Mouse (Mus musculus): Measurements from ENCODE around the gene Abcg1. TPM values are rescaled to one million over a fixed set of nuclear protein-coding genes. Genes with fewer than 3 reads are reported as not detected.

The Abcg1 gene
- polyA plus RNA-seq, 1 experiment from 2014 or later = 15.8 TPM

DNA sequence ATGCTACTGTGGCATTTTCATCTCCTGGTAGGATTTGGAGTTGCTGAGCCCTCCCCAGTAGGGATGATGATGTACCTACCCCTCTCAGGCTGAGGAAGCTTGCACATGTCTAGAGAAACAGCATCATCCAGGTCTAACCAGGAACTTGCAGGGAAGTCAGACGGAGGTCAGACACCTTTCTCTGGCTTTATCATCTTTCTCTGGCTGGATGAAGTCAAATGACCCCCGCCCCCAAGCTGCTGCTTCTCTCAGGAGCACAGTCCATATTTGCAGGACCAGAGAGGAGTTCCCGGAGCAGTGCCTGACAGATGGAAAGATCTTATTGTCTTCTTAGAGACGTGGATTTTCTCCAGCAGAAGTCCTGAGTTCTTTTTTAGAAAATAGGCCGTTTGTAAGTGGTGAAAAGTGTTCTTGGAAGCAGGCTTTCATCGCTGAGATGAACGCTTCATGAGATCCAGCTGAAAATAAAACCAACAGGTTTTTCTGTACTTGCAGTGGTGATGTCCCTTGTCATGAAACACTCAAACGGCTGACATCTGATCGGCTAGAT is 28.6 kb upstream of the Abcg1 start:
- WGBS = 63% methylated on average over 9 of the region's 9 CpGs
- ATAC-seq (ENCODE audit: insufficient number of reproducible peaks, low FRiP score, low TSS enrichment, low read depth) = no peak
- Histone ChIP-seq H3K4me3 (replicated peaks) (no peak overlapping the region), H3K27me3 (no peaks in the 10 kb centered on the region), H3K27ac (replicated peaks) (no peak overlapping the region), H3K9ac (no peak overlapping the region), H3K9me3 (replicated peaks) (no peaks in the 10 kb centered on the region), H3K4me2 (replicated peaks) (no peak overlapping the region), H3K4me1 (no peaks in the 10 kb centered on the region), H3K36me3 (no peaks in the 10 kb centered on the region)

DNA sequence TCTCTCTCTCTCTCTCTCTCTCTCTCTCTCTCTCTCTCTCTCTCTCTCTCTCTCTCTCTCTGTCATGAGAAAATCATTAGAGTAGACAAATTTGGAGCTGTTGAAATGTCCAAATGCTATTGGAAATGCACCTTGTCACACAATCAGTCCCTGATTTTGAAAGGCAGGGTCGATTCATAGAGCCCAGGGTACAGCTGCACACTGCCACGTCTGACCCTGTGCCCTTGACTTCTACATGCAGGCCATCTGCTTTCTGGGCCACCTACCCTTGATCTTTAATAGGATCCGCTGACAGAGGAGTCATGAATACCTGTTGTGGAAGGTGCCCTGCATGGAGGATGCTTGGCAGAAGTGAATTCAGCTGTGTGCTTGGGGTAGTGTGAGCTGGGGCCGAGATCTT is 28.1 kb upstream of the Abcg1 start:
- no peak overlapping the region for H3K4me2 ChIP-seq (replicated peaks)
- no peak overlapping the region for H3K27ac ChIP-seq (replicated peaks)
- no peaks in the 10 kb centered on the region for H3K36me3 ChIP-seq
- no peak overlapping the region for H3K4me3 ChIP-seq (replicated peaks)
- H3K9ac ChIP-seq = no peak overlapping the region
- 81% methylated on average over 4 of the region's 4 CpGs for WGBS
- H3K27me3 ChIP-seq = no peaks in the 10 kb centered on the region
- H3K4me1 ChIP-seq = 0 out of 2 replicates have a peak, but pooled peaks cover 3% of the 10 kb centered on the region
- no peak for ATAC-seq (ENCODE audit: insufficient number of reproducible peaks, low FRiP score, low TSS enrichment, low read depth)
- no peaks in the 10 kb centered on the region for H3K9me3 ChIP-seq (replicated peaks)

DNA sequence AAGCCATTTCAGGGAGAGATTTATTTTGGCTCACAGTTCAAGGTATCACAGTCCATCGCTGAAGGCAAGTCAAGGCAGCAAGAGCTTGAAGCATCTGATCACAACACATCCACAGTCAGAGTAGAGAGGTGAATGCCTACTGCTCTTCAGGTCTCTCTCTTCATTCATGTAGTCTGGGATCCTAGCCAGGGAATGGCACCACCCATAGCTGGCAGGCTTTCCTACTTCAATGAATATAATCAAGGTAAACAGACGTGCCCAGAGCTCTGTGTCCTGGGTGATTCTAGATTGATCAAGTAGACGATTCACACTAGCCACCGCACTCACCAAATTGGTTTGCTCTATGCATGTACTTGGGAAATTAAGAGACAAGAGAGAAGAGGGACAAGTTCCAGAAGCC is 25.1 kb upstream of the Abcg1 start:
- Histone ChIP-seq H3K9ac (no peak overlapping the region), H3K27ac (replicated peaks) (no peak overlapping the region), H3K4me1 (0 out of 2 replicates have a peak, but pooled peaks cover 5% of the 10 kb centered on the region), H3K4me2 (replicated peaks) (no peak overlapping the region), H3K9me3 (replicated peaks) (no peaks in the 10 kb centered on the region), H3K27me3 (no peaks in the 10 kb centered on the region), H3K36me3 (no peaks in the 10 kb centered on the region), H3K4me3 (replicated peaks) (no peak overlapping the region)
- 85% methylated on average over 4 of the region's 4 CpGs for WGBS
- no peak for ATAC-seq (ENCODE audit: insufficient number of reproducible peaks, low FRiP score, low TSS enrichment, low read depth)

DNA sequence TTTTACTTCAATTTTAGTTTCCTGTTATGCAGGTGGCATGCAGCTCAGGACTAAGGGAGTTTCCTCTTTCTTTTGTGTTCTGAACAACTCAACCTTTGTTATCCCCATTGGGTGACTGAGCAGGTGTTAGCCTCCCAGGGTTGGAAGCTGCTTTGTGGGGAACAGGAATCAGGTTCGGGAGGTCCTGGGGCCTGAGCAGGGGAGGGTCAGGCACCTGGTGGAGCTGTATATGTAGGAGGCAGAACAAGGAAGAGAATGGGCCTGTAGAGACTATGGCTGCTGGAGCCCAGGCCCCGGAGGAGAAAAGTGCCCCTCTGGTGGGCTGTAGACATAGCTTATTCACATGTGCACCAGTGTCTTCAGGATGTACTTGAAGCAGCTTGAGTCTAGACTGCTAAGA is 24.2 kb upstream of the Abcg1 start:
- no peaks in the 10 kb centered on the region for H3K9me3 ChIP-seq (replicated peaks)
- no peak overlapping the region for H3K9ac ChIP-seq
- 65% methylated on average over 2 of the region's 2 CpGs for WGBS
- H3K36me3 ChIP-seq = no peaks in the 10 kb centered on the region
- ATAC-seq (ENCODE audit: insufficient number of reproducible peaks, low FRiP score, low TSS enrichment, low read depth) = peak; percentile 57; the same call in 1 of the 2 replicates
- H3K4me1 ChIP-seq = 0 out of 2 replicates have a peak, but pooled peaks cover 10% of the 10 kb centered on the region
- no peak overlapping the region for H3K4me3 ChIP-seq (replicated peaks)
- no peak overlapping the region for H3K4me2 ChIP-seq (replicated peaks)
- no peaks in the 10 kb centered on the region for H3K27me3 ChIP-seq
- H3K27ac ChIP-seq (replicated peaks) = peak overlapping the region; percentile 34; the same call in 1 of the 2 replicates

DNA sequence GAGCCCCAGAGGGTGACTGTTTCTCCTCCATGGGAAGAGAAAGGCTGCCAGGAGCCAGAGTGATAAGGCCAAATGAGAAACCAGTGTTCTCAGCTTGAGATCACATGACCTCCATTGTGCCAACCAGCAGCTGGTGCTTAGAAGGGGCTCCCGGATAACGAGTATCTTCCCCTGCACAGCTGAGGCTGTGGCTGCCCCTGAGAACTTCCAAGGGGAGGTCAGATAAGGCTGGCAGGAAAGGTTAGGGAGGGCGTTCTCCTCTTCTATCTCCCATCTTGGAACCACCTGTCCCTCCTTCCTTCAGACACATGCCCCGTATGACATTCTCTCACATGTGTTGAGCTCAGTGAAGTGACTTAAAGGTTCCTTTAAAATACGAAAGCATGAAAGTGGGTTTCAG is 23.3 kb upstream of the Abcg1 start:
- no peaks in the 10 kb centered on the region for H3K27me3 ChIP-seq
- no peak overlapping the region for H3K4me2 ChIP-seq (replicated peaks)
- H3K4me3 ChIP-seq (replicated peaks) = no peak overlapping the region
- no peak overlapping the region for H3K9ac ChIP-seq
- H3K9me3 ChIP-seq (replicated peaks) = no peaks in the 10 kb centered on the region
- ATAC-seq (ENCODE audit: insufficient number of reproducible peaks, low FRiP score, low TSS enrichment, low read depth) = no peak
- H3K27ac ChIP-seq (replicated peaks) = 0 out of 2 replicates have a peak overlapping the region, but pooled peaks have one; percentile 34
- 0 out of 2 replicates have a peak, but pooled peaks cover 10% of the 10 kb centered on the region for H3K4me1 ChIP-seq
- WGBS = 52% methylated on average over 5 of the region's 5 CpGs
- H3K36me3 ChIP-seq = no peaks in the 10 kb centered on the region

DNA sequence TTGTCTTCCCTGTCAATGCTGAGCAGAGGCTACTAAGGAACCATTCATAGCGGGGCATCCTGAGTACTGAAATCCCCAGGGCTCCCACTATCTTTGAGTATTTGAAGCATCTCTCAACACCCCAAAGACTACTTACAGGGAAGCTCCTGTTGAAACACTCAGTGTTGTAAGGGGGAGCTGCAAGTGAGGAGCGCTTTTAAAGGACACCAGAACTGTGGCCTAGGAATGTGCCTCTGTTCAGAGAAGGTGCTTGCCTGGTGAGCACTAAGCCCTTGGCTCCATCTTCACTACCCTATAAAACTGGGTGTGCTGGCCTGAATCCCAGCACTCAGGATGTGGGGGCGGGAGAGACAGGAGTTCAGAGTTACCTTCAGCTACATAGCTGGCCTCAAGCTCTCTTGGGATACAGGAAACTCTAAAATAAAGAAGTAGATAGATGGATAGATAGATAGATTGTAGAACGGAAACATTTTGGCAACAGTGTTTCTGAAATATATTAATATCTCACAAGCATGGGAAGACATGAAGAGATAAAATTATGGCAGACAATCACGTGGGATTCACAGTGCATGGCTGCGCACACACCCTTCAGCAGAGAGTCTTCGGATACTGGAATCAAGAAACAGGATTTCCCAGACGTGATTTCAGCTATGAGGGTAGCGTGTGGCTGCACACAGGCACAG is 22.7 kb upstream of the Abcg1 start:
- Histone ChIP-seq H3K9me3 (replicated peaks) (no peaks in the 10 kb centered on the region), H3K4me1 (0 out of 2 replicates have a peak, but pooled peaks cover 10% of the 10 kb centered on the region), H3K9ac (no peak overlapping the region), H3K4me2 (replicated peaks) (no peak overlapping the region), H3K27me3 (no peaks in the 10 kb centered on the region), H3K36me3 (no peaks in the 10 kb centered on the region), H3K4me3 (replicated peaks) (no peak overlapping the region), H3K27ac (replicated peaks) (no peak overlapping the region)
- WGBS = 79% methylated on average over 9 of the region's 9 CpGs
- no peak for ATAC-seq (ENCODE audit: insufficient number of reproducible peaks, low FRiP score, low TSS enrichment, low read depth)

DNA sequence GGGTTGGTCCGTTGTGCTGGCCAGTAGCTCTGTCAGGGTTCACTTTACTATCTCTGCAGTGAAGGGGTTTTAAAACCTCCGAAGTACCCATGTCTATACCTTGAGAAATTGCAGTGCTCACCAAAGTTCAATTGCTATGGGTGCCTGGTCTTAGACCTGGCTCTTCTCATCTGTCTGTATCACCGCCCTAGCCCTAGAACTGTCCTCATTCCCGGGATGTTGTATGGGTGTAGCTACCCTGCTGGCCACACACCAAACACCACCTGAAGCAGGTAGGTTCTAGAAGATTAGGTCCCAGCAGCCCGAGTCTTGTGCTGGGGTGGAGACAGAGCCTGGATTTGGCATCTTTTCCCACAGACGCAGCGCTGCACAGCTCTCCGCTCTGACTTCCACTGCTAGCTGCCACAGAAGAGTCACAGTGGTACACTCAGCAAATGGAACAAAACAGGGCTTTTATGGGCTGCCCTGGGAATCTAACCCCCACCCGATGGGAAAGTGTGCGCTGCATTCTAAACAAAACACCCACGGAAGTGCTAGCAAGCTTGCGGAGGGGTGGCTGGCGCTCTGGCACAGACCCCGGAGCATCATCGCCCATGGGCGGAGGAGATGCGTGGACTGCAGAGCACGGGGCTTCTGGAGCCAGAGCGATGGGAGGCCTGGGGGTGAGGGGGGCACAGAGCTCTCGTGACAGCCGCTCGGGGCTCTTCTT is 21.2 kb upstream of the Abcg1 start:
- no peak for ATAC-seq (ENCODE audit: insufficient number of reproducible peaks, low FRiP score, low TSS enrichment, low read depth)
- H3K9ac ChIP-seq = no peak overlapping the region
- no peak overlapping the region for H3K27ac ChIP-seq (replicated peaks)
- 0 out of 2 replicates have a peak, but pooled peaks cover 10% of the 10 kb centered on the region for H3K4me1 ChIP-seq
- no peaks in the 10 kb centered on the region for H3K27me3 ChIP-seq
- no peak overlapping the region for H3K4me3 ChIP-seq (replicated peaks)
- 69% methylated on average over 22 of the region's 22 CpGs for WGBS
- H3K4me2 ChIP-seq (replicated peaks) = no peak overlapping the region
- no peaks in the 10 kb centered on the region for H3K9me3 ChIP-seq (replicated peaks)
- no peaks in the 10 kb centered on the region for H3K36me3 ChIP-seq

DNA sequence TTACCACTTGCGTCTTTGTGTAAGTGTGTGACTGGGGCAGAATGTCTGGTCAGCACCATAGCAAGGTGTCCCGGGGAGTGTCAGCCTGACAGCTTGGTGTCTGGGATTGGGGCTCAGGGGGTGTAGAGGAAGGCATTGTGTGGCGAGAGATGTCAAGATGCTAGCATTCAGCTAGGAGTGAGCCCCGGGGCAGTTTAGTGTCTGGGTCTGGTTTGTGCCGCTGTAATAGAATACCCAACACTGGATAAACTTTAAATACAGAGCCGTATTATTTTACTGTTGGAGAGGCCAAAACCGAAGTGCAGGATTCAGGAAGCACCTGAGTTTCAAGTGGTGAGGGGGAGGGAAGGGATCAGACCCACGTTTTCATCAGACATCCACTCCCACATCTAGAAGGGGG is 20.1 kb upstream of the Abcg1 start:
- 26% methylated on average over 8 of the region's 8 CpGs for WGBS
- H3K27ac ChIP-seq (replicated peaks) = no peak overlapping the region
- no peak for ATAC-seq (ENCODE audit: insufficient number of reproducible peaks, low FRiP score, low TSS enrichment, low read depth)

DNA sequence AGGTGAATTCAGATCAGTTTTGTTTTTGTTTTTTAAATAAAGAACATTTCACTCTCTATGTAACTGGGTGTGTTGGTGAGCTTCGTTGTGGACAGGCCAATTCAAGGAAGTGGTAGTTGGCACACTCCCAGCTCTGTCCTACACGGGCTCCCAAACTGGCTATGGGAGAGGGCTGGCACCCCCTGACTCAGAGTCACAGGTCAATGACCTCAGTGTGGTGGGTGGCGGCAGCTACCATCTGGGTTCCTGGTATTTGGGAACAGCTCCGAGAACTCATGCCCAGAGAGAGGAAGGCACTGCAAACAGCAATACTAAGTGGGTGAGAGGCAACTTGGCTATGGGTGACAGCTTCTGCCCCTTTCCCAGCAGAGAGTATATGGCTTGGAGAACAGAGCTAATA is 19.1 kb upstream of the Abcg1 start:
- Histone ChIP-seq H3K36me3 (no peaks in the 10 kb centered on the region), H3K9ac (no peak overlapping the region), H3K27me3 (no peaks in the 10 kb centered on the region), H3K9me3 (replicated peaks) (no peaks in the 10 kb centered on the region), H3K4me3 (replicated peaks) (no peak overlapping the region), H3K4me2 (replicated peaks) (no peak overlapping the region), H3K27ac (replicated peaks) (no peak overlapping the region), H3K4me1 (0 out of 2 replicates have a peak, but pooled peaks cover 10% of the 10 kb centered on the region)
- 69% methylated on average over 4 of the region's 4 CpGs for WGBS
- ATAC-seq (ENCODE audit: insufficient number of reproducible peaks, low FRiP score, low TSS enrichment, low read depth) = no peak

More for the DNA sequence above, 20.1 kb upstream of the Abcg1 start:
- Histone ChIP-seq H3K9ac (no peak overlapping the region), H3K27me3 (no peaks in the 10 kb centered on the region), H3K4me3 (replicated peaks) (no peak overlapping the region), H3K36me3 (no peaks in the 10 kb centered on the region), H3K4me1 (0 out of 2 replicates have a peak, but pooled peaks cover 10% of the 10 kb centered on the region), H3K4me2 (replicated peaks) (no peak overlapping the region), H3K9me3 (replicated peaks) (no peaks in the 10 kb centered on the region)

DNA sequence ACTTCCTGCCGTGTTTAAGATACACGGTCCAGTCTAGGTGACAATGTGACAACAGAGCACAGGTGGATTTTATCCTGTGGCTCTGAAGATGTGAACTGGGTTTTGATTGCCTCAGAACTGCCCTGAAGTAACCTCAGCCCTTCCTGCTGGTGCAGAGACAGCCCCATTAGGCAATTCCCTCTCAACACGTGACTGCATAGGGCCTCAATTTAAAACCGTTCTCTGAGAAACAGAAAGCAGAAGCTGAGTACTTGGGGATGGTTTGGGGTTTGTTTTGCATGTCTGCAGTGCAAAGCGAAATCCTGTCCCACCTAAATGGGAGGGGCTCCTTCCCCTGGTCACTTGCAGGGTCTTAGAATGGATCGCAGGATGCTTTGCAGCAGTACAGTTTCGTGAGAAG is 17.8 kb upstream of the Abcg1 start:
- Histone ChIP-seq H3K27ac (replicated peaks) (no peak overlapping the region), H3K4me1 (0 out of 2 replicates have a peak, but pooled peaks cover 7% of the 10 kb centered on the region), H3K27me3 (no peaks in the 10 kb centered on the region), H3K36me3 (no peaks in the 10 kb centered on the region), H3K9me3 (replicated peaks) (no peaks in the 10 kb centered on the region), H3K9ac (no peak overlapping the region), H3K4me2 (replicated peaks) (no peak overlapping the region), H3K4me3 (replicated peaks) (no peak overlapping the region)
- ATAC-seq (ENCODE audit: insufficient number of reproducible peaks, low FRiP score, low TSS enrichment, low read depth) = no peak
- WGBS = 55% methylated on average over 7 of the region's 7 CpGs

DNA sequence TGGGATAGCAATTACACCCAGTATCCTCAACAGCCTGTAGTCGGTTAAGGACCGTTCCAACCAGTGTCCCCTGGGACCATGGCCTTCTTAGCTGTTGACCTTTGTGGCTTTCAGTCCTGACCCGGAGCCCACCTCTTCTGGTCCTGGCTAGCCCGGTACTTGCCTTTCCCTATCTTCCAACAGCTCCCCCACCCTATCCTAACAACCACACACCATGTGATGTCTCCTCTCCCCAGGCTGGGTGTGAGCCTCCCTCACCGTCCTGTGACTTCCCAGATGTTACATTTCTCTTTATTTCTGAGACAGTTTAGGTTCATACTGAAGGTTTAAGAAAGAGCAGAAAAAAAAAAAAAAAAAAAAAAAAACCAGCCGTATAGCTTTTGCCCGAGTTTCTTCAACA is 17.1 kb upstream of the Abcg1 start:
- H3K27ac ChIP-seq (replicated peaks) = no peak overlapping the region
- H3K27me3 ChIP-seq = no peaks in the 10 kb centered on the region
- H3K9me3 ChIP-seq (replicated peaks) = no peaks in the 10 kb centered on the region
- no peak overlapping the region for H3K9ac ChIP-seq
- no peak overlapping the region for H3K4me3 ChIP-seq (replicated peaks)
- WGBS = 65% methylated on average over 7 of the region's 7 CpGs
- no peak overlapping the region for H3K4me2 ChIP-seq (replicated peaks)
- 0 out of 2 replicates have a peak, but pooled peaks cover 7% of the 10 kb centered on the region for H3K4me1 ChIP-seq
- H3K36me3 ChIP-seq = no peaks in the 10 kb centered on the region
- no peak for ATAC-seq (ENCODE audit: insufficient number of reproducible peaks, low FRiP score, low TSS enrichment, low read depth)

Data from embryonic facial prominence, embryonic 15.5 days (tissue).